Mouse (Mus musculus): ENCODE measurements around the gene Arhgap17. TPM values are rescaled to one million over a fixed set of nuclear protein-coding genes. Genes with fewer than 3 reads are reported as not detected.

Gene Arhgap17
- total and polyA plus RNA-seq, 2 experiments from 2014 or later = 7.2 to 19.8 TPM

GRCm38 (mm10) chr7:123311836-123312235 lies 57.9 kb downstream of the Arhgap17 start:
- no peak for TF ChIP-seq CTCF (IDR thresholded peaks at IDR 0.05; ENCODE audit: low read depth)
- 71% methylated on average over 5 of the region's 5 CpGs for WGBS
- H3K27me3 ChIP-seq (ENCODE audit: insufficient read depth, low read length) = no peaks in the 10 kb centered on the region

GRCm38 (mm10) chr7:123307887-123308558 lies 61.7 kb downstream of the Arhgap17 start:
- Histone ChIP-seq H3K9me3 (ENCODE audit: low read length) (no peaks in the 10 kb centered on the region), H3K4me3 (ENCODE audit: low read length) (no peak overlapping the region), H3K27ac (no peak overlapping the region), H3K4me2 (ENCODE audit: low read depth, low read length) (no peak overlapping the region), H3K9ac (replicated peaks; ENCODE audit: low read length) (no peak overlapping the region), H3K4me1 (ENCODE audit: insufficient read depth, low read length) (no peaks in the 10 kb centered on the region), H3K36me3 (ENCODE audit: insufficient read depth, low read length) (peaks cover 37% of the 10 kb centered on the region; the same call in 1 of the 2 replicates), H3K27me3 (ENCODE audit: insufficient read depth, low read length) (no peaks in the 10 kb centered on the region)
- TF ChIP-seq CTCF (IDR thresholded peaks at IDR 0.05; ENCODE audit: low read depth) = no peak
- ATAC-seq (no peak), DNase-seq (ENCODE audit: low spot score) (no peak)
- 95% methylated on average over 4 of the region's 4 CpGs for WGBS

More at GRCm38 (mm10) chr7:123311836-123312235, 57.9 kb downstream of the Arhgap17 start:
- Histone ChIP-seq H3K4me2 (ENCODE audit: low read depth, low read length) (no peak overlapping the region), H3K4me1 (ENCODE audit: insufficient read depth, low read length) (no peaks in the 10 kb centered on the region), H3K9me3 (ENCODE audit: low read length) (no peaks in the 10 kb centered on the region), H3K9ac (replicated peaks; ENCODE audit: low read length) (no peak overlapping the region), H3K27ac (no peak overlapping the region), H3K4me3 (ENCODE audit: low read length) (no peak overlapping the region), H3K36me3 (ENCODE audit: insufficient read depth, low read length) (peaks cover 35% of the 10 kb centered on the region)
- no peak for DNase-seq (ENCODE audit: low spot score)
- no peak for ATAC-seq

GRCm38 (mm10) chr7:123307236-123307635 lies 62.5 kb downstream of the Arhgap17 start:
- no peak for ATAC-seq
- Histone ChIP-seq H3K27me3 (ENCODE audit: insufficient read depth, low read length) (no peaks in the 10 kb centered on the region), H3K36me3 (ENCODE audit: insufficient read depth, low read length) (peaks cover 34% of the 10 kb centered on the region; the same call in 1 of the 2 replicates), H3K4me1 (ENCODE audit: insufficient read depth, low read length) (no peaks in the 10 kb centered on the region), H3K4me3 (ENCODE audit: low read length) (no peak overlapping the region), H3K27ac (no peak overlapping the region), H3K9me3 (ENCODE audit: low read length) (no peaks in the 10 kb centered on the region), H3K9ac (replicated peaks; ENCODE audit: low read length) (no peak overlapping the region), H3K4me2 (ENCODE audit: low read depth, low read length) (no peak overlapping the region)
- DNase-seq (ENCODE audit: low spot score) = no peak
- 94% methylated on average over 8 of the region's 8 CpGs for WGBS
- no peak for TF ChIP-seq CTCF (IDR thresholded peaks at IDR 0.05; ENCODE audit: low read depth)

GRCm38 (mm10) chr7:123305397-123305796 lies 64.3 kb downstream of the Arhgap17 start:
- no peak overlapping the region for H3K4me2 ChIP-seq (ENCODE audit: low read depth, low read length)
- H3K9me3 ChIP-seq (ENCODE audit: low read length) = no peaks in the 10 kb centered on the region
- no peak overlapping the region for H3K27ac ChIP-seq
- WGBS = 75% methylated on average over 2 of the region's 2 CpGs
- H3K27me3 ChIP-seq (ENCODE audit: insufficient read depth, low read length) = no peaks in the 10 kb centered on the region
- TF ChIP-seq CTCF (IDR thresholded peaks at IDR 0.05; ENCODE audit: low read depth) = peak; percentile 13; the same call in 1 of the 2 replicates
- H3K9ac ChIP-seq (replicated peaks; ENCODE audit: low read length) = no peak overlapping the region
- peak; percentile 50 for DNase-seq (ENCODE audit: low spot score)
- no peaks in the 10 kb centered on the region for H3K4me1 ChIP-seq (ENCODE audit: insufficient read depth, low read length)
- ATAC-seq = no peak
- peaks cover 34% of the 10 kb centered on the region; the same call in 1 of the 2 replicates for H3K36me3 ChIP-seq (ENCODE audit: insufficient read depth, low read length)
- no peak overlapping the region for H3K4me3 ChIP-seq (ENCODE audit: low read length)

- ATAC-seq = no peak
- Histone ChIP-seq H3K27me3 (ENCODE audit: insufficient read depth, low read length) (no peaks in the 10 kb centered on the region), H3K4me1 (ENCODE audit: insufficient read depth, low read length) (no peaks in the 10 kb centered on the region), H3K9ac (replicated peaks; ENCODE audit: low read length) (no peak overlapping the region), H3K4me2 (ENCODE audit: low read depth, low read length) (no peak overlapping the region), H3K4me3 (ENCODE audit: low read length) (no peak overlapping the region), H3K9me3 (ENCODE audit: low read length) (no peaks in the 10 kb centered on the region), H3K27ac (no peak overlapping the region), H3K36me3 (ENCODE audit: insufficient read depth, low read length) (peaks cover 24% of the 10 kb centered on the region; the same call in 1 of the 2 replicates)
- no peak for DNase-seq (ENCODE audit: low spot score)
- WGBS = 59% methylated on average over 3 of the region's 3 CpGs
- no peak for TF ChIP-seq CTCF (IDR thresholded peaks at IDR 0.05; ENCODE audit: low read depth)
These were observed 69.5 kb downstream of the Arhgap17 start for GRCm38 (mm10) chr7:123300258-123300657.

GRCm38 (mm10) chr7:123298225-123298624 lies 71.5 kb downstream of the Arhgap17 start:
- peak; percentile 49 for DNase-seq (ENCODE audit: low spot score)
- H3K9ac ChIP-seq (replicated peaks; ENCODE audit: low read length) = no peak overlapping the region

GRCm38 (mm10) chr7:123296097-123296496 lies 73.6 kb downstream of the Arhgap17 start:
- H3K27me3 ChIP-seq (ENCODE audit: insufficient read depth, low read length) = no peaks in the 10 kb centered on the region
- no peak for ATAC-seq
- no peak overlapping the region for H3K4me2 ChIP-seq (ENCODE audit: low read depth, low read length)
- H3K4me3 ChIP-seq (ENCODE audit: low read length) = no peak overlapping the region
- TF ChIP-seq CTCF (IDR thresholded peaks at IDR 0.05; ENCODE audit: low read depth) = no peak
- no peaks in the 10 kb centered on the region for H3K9me3 ChIP-seq (ENCODE audit: low read length)
- H3K9ac ChIP-seq (replicated peaks; ENCODE audit: low read length) = no peak overlapping the region
- H3K27ac ChIP-seq = no peak overlapping the region
- no peaks in the 10 kb centered on the region for H3K4me1 ChIP-seq (ENCODE audit: insufficient read depth, low read length)
- no peak for DNase-seq (ENCODE audit: low spot score)
- 65% methylated on average over 6 of the region's 6 CpGs for WGBS
- H3K36me3 ChIP-seq (ENCODE audit: insufficient read depth, low read length) = peaks cover 38% of the 10 kb centered on the region; the same call in 1 of the 2 replicates

More at GRCm38 (mm10) chr7:123298225-123298624, 71.5 kb downstream of the Arhgap17 start:
- no peak overlapping the region for H3K27ac ChIP-seq
- ATAC-seq = no peak
- peaks cover 38% of the 10 kb centered on the region; the same call in 1 of the 2 replicates for H3K36me3 ChIP-seq (ENCODE audit: insufficient read depth, low read length)
- H3K4me3 ChIP-seq (ENCODE audit: low read length) = no peak overlapping the region
- no peaks in the 10 kb centered on the region for H3K4me1 ChIP-seq (ENCODE audit: insufficient read depth, low read length)
- no peaks in the 10 kb centered on the region for H3K9me3 ChIP-seq (ENCODE audit: low read length)
- H3K27me3 ChIP-seq (ENCODE audit: insufficient read depth, low read length) = no peaks in the 10 kb centered on the region
- 50% methylated on average over 3 of the region's 3 CpGs for WGBS
- H3K4me2 ChIP-seq (ENCODE audit: low read depth, low read length) = no peak overlapping the region
- TF ChIP-seq CTCF (IDR thresholded peaks at IDR 0.05; ENCODE audit: low read depth) = no peak

All from hindbrain, postnatal 0 days (tissue).